Mouse (Mus musculus) midbrain, embryonic 16.5 days (tissue): ENCODE measurements around the gene Tent4b. TPM values are rescaled to one million over a fixed set of nuclear protein-coding genes. Genes with fewer than 3 reads are reported as not detected.
"Not testable (repeated sequence)": the region's sequence is repeated elsewhere in the genome, so short reads cannot be mapped to it uniquely, and the experiment has no call there.

Experiments
- ATAC-seq: fragments of 200-750 bp; cut with Nextera tagmentation; 2 replicates; pipeline ENCODE4 v1.8.0; 2017; ENCODE audit warnings: moderate TSS enrichment
- H3K27ac ChIP-seq: fragments of 300-500 bp; sonication (generic); 2 replicates; pipeline ENCODE4 v1.5.1; 2014; ENCODE audit warnings: mild to moderate bottlenecking, low read length, mixed read lengths
- H3K27me3 ChIP-seq: fragments of 300-500 bp; sonication (generic); 2 replicates; pipeline ENCODE4 v1.6.1; 2014; ENCODE audit warnings: low read depth, low read length, mixed read lengths; ENCODE audit not compliant: control insufficient read depth, insufficient read depth
- H3K36me3 ChIP-seq: fragments of 300-500 bp; sonication (generic); 2 replicates; pipeline ENCODE4 v1.6.1; 2014; ENCODE audit warnings: mild to moderate bottlenecking, low read length, moderate library complexity, mixed read lengths; ENCODE audit not compliant: control insufficient read depth, insufficient read depth
- H3K4me1 ChIP-seq: fragments of 300-500 bp; sonication (generic); 2 replicates; pipeline ENCODE4 v1.6.1; 2014; ENCODE audit warnings: mild to moderate bottlenecking, low read length, mixed read lengths; ENCODE audit not compliant: control insufficient read depth, insufficient read depth
- H3K4me2 ChIP-seq: fragments of 300-500 bp; sonication (generic); 2 replicates; pipeline ENCODE4 v1.6.1; 2014; ENCODE audit warnings: mild to moderate bottlenecking, low read length, mixed read lengths
- H3K4me3 ChIP-seq: fragments of 300-500 bp; sonication (generic); 2 replicates; pipeline ENCODE4 v1.5.1; 2014; ENCODE audit warnings: low read depth, mild to moderate bottlenecking, low read length, moderate library complexity, mixed read lengths
- H3K9ac ChIP-seq: fragments of 300-500 bp; sonication (generic); 2 replicates; pipeline ENCODE4 v1.6.1; 2014; ENCODE audit warnings: low read depth, low read length, mixed read lengths
- H3K9me3 ChIP-seq: fragments of 300-500 bp; sonication (generic); replicated peaks from 2 replicates; pipeline ENCODE4 v1.6.1; 2014; ENCODE audit warnings: mild to moderate bottlenecking, low read length, mixed read lengths; ENCODE audit not compliant: control insufficient read depth, poor library complexity, severe bottlenecking
- WGBS: fragments of 180-500 bp; shearing (Covaris S2); extraction: QIAGEN DNeasy Blood & Tissue Kit; methylation state at CpG from one replicate; pipeline ENCODE4 v1.1.7; 2014; 5-methylcytosine and 5-hydroxymethylcytosine counted together
- polyA plus RNA-seq: library from polyadenylated mRNA; unstranded; fragments of >200 nt; fragmentation: Nextera tagmentation; extraction: Ambion mirVana; gene quantifications from 2 replicates; pipeline ENCODE4 v1.2.1, GENCODE M21; 2015

The Tent4b gene
- polyA plus RNA-seq, 1 experiment from 2014 or later, result 11.0 TPM

DNA sequence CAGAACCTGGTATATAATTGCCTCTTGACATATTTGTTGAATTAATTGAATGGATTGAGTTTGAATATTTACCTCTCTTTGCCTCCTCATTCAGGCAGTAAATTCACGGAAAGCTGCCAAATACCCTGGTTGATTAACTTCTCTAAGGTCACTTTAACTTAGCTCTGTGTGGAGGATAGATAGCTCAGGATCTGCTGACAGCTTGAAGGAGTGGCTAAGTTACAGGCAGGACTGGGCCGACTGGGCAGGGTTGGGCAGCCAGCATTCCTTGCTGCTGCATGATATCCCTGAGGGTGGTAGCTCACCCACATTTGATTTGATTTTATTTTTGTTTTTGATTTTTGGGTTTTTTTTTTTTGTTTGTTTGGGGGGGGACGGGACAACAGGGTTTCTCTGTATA, 1.7 kb upstream of the Tent4b start:
- WGBS, result 75% methylated on average over 3 of the region's 3 CpGs
- no peak for ATAC-seq
- Histone ChIP-seq H3K4me1 (peaks cover 26% of the 10 kb centered on the region), H3K4me2 (no peak overlapping the region), H3K27me3 (no peaks in the 10 kb centered on the region), H3K9ac (no peak overlapping the region), H3K36me3 (no peaks in the 10 kb centered on the region), H3K9me3 (no peaks in the 10 kb centered on the region), H3K27ac (no peak overlapping the region), H3K4me3 (no peak overlapping the region)

DNA sequence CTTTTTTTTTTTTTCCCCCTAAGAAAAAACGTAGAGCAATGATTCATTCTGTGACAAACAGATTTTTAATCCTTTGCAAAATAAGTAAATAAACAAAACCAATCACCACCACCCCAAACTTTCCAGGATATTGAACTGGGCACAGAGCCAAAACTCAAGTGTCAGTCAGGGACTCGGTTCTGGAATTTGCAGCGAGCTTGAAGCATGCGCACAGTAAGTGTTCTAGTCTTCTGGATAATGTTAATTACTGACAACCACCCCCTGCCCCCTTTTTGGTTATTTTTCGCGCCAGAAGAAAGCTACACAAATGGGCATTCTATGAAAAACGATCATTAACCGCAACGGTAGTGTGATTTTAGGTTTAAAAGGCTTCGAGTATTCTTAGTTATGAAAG, 465 bp upstream of the Tent4b start:
- Histone ChIP-seq H3K4me1 (peaks cover 35% of the 10 kb centered on the region), H3K27ac (peak overlapping the region; percentile 96), H3K9me3 (no peaks in the 10 kb centered on the region), H3K9ac (peak overlapping the region; percentile 86), H3K4me3 (peak overlapping the region; percentile 95), H3K4me2 (peak overlapping the region; percentile 82), H3K27me3 (no peaks in the 10 kb centered on the region), H3K36me3 (no peaks in the 10 kb centered on the region)
- WGBS, result under 1% methylated on average over 10 of the region's 10 CpGs
- no peak for ATAC-seq

DNA sequence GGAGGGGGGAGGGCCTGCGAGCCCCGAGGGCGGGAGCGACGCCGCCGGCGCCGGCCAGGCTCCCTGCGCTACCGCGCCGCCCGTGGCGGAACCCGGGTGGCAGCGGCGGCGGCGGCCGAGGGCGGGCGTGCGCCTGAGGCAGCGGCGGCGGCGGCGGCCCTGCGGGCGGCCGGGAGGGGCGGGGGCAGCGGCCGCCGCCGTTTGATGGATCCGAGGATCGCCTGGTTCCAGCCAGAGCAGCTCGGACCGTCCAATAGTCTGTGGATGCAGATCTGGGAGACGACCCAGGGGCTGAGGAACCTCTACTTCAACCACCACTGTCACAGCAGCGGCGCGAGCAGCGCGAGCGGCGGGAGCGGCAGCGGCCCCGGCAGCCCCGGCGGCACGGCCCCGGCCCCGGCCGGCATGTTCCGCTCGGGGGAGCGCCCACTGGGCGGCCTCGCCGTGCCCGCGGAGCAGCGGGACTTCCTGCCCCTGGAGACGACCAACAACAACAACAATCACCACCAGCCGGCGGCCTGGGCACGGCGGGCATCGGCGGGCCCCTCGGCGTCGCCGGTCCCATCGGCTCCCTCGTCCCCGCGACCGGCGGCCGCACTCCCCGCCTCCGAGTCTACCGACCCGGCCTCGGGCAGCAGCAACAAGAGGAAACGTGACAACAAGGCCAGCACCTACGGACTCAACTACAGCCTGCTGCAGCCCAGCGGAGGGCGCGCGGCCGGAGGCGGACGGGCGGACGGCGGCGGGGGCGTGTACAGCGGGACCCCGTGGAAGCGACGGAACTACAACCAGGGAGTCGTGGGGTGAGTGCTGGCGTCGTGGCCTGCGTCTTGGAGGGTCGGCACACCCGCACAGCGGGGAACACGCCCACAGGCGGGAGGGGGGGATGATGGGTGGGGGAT, 938 bp downstream of the Tent4b start:
- H3K4me3 ChIP-seq, result peak overlapping the region; percentile 95
- H3K4me1 ChIP-seq, result peaks cover 40% of the 10 kb centered on the region
- peak overlapping the region; percentile 73 for H3K4me2 ChIP-seq
- no peaks in the 10 kb centered on the region for H3K36me3 ChIP-seq
- H3K27ac ChIP-seq, result peak overlapping the region; percentile 96
- no peaks in the 10 kb centered on the region for H3K27me3 ChIP-seq
- WGBS, result under 1% methylated on average over 78 of the region's 117 CpGs
- no peaks in the 10 kb centered on the region for H3K9me3 ChIP-seq
- peak; percentile 64 for ATAC-seq
- H3K9ac ChIP-seq, result peak overlapping the region; percentile 86

DNA sequence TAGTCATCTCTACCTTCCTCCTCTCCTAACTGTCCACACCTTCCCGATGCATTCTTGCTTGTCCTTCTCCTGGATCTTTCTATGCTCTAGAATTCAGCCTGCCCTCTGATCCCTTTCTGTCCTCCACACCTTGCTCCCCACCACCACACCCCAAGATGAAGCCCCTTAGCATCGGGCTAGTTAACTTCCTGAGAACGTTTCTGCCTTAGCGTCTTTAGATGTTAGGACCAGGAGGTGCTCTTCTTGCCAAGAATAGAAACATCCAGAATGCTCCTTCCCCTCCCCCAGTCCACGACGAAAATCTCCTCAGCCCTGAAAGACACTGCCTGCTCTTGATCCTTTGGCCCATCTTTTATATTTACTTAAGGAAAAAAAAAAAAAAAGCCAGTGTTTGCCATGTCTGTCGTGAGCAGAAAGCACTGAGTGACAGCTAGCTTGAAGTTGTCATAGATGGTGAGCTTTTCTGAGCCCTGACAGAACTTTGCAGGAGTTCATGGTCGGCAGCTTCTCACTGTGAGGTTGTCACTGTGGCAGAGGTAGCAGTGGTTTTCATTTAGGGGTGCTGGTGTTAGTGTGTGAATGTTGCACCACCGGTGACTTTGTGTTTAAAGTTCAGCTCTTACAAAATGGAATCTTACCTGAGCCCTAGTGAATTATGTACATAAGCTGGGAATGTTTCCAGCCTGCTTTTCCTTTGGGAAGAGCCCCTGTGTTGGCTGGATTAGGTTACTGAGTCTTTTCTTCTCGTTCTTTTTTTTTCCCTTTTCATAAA, 1.9 kb downstream of the Tent4b start:
- WGBS, result 15% methylated on average over 10 of the region's 10 CpGs
- H3K4me1 ChIP-seq, result peaks cover 40% of the 10 kb centered on the region
- no peaks in the 10 kb centered on the region for H3K9me3 ChIP-seq
- no peaks in the 10 kb centered on the region for H3K36me3 ChIP-seq
- H3K4me2 ChIP-seq, result peak overlapping the region; percentile 73
- H3K4me3 ChIP-seq, result peak overlapping the region; percentile 95
- no peak for ATAC-seq
- H3K9ac ChIP-seq, result peak overlapping the region; percentile 86
- H3K27ac ChIP-seq, result no peak overlapping the region
- no peaks in the 10 kb centered on the region for H3K27me3 ChIP-seq

DNA sequence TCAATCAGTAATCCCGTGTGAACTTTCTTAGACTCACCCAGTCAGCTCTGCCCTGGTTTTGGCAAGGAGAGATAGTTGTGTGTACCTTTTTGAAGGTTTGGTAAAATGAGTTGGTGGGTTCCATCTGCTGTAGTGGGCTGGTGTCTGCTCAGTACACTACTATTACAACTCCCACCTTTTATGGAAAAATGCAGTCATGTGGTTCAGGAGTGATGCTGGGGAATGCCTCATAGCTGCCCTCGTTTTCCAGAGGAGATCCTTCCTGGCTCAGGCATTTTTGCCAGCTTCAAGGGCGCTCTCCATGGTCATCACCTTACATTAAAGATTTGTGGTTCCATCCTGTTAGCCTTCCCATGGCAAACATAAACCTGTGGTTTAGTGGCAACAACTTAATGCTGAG, 2.6 kb downstream of the Tent4b start:
- Histone ChIP-seq H3K27ac (no peak overlapping the region), H3K9me3 (no peaks in the 10 kb centered on the region), H3K27me3 (no peaks in the 10 kb centered on the region), H3K4me3 (peak overlapping the region; percentile 2; the same call in 1 of the 2 replicates), H3K4me1 (peaks cover 40% of the 10 kb centered on the region), H3K36me3 (no peaks in the 10 kb centered on the region), H3K4me2 (peak overlapping the region; percentile 73), H3K9ac (no peak overlapping the region)
- WGBS, result 42% methylated on average over 3 of the region's 3 CpGs
- ATAC-seq, result no peak

DNA sequence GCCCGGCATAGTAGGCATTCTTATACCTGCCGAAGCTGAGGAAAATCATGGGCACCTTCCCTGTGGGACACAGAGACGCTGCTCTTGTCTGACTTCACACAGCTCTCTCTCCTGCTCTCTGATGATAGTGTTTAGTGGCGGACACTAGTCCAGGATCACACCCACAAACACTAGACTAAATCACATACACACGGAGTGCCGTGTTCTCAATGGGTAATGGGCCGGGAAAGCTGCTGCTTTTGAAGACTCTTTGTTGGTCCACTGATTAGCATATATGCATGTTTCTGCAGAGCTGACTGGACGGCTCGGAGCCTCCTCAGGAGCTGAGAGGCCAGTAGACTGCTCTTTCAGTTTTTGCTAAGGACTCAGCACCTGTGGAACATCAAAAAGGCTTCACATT, 7.0 kb downstream of the Tent4b start:
- WGBS, result 56% methylated on average over 9 of the region's 9 CpGs
- ATAC-seq, result no peak
- no peak overlapping the region for H3K4me3 ChIP-seq
- H3K4me1 ChIP-seq, result peaks cover 27% of the 10 kb centered on the region
- no peak overlapping the region for H3K9ac ChIP-seq
- H3K27me3 ChIP-seq, result no peaks in the 10 kb centered on the region
- no peak overlapping the region for H3K27ac ChIP-seq
- H3K36me3 ChIP-seq, result no peaks in the 10 kb centered on the region
- H3K4me2 ChIP-seq, result no peak overlapping the region
- H3K9me3 ChIP-seq, result no peaks in the 10 kb centered on the region

DNA sequence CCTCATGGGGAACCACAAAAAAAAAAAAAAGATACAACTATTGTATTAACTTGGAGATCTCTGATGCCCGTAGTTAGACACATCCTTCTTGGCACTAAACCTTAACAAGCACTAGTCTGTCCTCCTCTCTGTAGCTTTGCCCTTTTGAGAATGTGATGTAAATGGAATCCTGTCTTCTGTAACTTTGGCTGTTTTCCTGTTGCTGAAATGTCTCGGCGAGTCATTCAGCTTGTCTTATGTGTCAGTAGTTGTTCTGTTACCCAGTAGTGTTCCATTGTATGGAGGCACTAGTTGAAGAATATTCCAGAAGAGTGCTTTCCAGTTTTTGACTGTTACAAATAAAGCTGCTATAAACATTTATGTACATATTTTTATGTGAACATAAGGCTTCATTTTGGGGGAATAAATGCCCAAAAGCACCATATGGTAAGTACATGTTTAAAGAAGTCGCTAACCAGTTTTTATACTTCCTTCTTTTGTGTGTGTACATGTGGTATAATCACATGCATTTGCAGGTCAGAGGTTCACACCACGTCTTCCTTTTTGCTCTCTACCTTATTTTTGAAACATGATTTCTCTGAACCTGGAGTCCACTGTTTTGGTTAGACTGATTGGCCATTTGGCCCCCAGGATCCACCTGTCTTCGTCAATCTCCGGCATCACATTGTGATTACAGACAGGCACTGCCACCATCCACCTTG, 8.3 kb downstream of the Tent4b start:
- 94% methylated on average over 7 of the region's 7 CpGs for WGBS
- Histone ChIP-seq H3K27me3 (no peaks in the 10 kb centered on the region), H3K4me1 (peaks cover 14% of the 10 kb centered on the region), H3K27ac (no peak overlapping the region), H3K36me3 (no peaks in the 10 kb centered on the region), H3K4me2 (no peak overlapping the region), H3K9ac (no peak overlapping the region), H3K9me3 (no peaks in the 10 kb centered on the region), H3K4me3 (no peak overlapping the region)
- no peak for ATAC-seq

DNA sequence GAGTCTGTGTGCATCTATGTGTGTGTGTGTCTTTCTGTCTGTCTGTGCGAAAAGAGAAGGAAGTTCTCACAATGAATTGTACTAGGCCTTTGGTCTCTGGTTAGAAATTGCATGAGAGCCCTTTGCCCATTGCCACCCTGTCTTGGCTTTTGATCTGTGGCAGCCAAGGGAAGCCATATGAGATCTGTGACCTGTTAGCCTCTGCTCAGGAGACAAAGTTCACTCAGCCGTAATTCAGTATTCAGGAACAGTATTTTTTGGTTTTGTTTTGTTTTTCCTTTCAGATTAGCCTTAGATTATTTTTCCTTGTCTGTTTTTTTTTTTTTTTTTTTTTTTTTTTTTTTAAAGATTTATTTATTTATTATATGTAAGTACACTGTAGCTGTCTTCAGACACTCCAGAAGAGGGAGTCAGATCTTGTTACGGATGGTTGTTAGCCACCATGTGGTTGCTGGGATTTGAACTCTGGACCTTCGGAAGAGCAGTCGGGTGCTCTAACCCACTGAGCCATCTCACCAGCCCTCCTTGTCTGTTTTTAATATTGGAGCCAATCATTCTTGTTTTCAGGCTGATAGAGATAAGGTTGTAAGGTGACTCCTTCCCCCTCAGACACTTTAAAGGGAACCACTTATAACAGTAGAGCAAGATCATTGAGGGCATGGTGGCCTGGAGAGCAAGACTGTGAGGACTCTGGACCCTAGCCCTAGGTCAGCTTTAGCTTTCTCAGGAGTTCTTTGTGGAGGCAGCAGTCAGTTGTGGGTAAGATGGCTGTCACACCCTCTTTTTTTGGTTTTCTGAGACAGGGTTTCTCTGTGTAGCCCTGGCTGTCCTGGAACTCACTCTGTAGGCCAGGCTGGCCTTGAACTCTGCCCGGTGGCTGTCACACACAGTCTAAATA, 11.2 kb downstream of the Tent4b start:
- H3K4me2 ChIP-seq, H3K9me3 ChIP-seq, H3K9ac ChIP-seq, ATAC-seq, H3K36me3 ChIP-seq, H3K4me1 ChIP-seq, H3K27ac ChIP-seq, H3K4me3 ChIP-seq, H3K27me3 ChIP-seq: not testable (repeated sequence)
- whole genome bisulfite sequencing, result 94% methylated on average over 5 of the region's 6 CpGs
